Mouse (Mus musculus) adrenal gland, postnatal 10 days (tissue): ENCODE measurements at regions not wholly inside any gene's neighbourhood (a gene's known extent, or its start where the extent isn't known, plus 50 kb on each side); places are given as distances from the start of the nearest gene placed in this dataset.

Source experiments
- DNase-seq: peaks from one replicate; pipeline ENCODE4 v3.0.0; 2021; ENCODE audit warnings: mixed read lengths

DNA sequence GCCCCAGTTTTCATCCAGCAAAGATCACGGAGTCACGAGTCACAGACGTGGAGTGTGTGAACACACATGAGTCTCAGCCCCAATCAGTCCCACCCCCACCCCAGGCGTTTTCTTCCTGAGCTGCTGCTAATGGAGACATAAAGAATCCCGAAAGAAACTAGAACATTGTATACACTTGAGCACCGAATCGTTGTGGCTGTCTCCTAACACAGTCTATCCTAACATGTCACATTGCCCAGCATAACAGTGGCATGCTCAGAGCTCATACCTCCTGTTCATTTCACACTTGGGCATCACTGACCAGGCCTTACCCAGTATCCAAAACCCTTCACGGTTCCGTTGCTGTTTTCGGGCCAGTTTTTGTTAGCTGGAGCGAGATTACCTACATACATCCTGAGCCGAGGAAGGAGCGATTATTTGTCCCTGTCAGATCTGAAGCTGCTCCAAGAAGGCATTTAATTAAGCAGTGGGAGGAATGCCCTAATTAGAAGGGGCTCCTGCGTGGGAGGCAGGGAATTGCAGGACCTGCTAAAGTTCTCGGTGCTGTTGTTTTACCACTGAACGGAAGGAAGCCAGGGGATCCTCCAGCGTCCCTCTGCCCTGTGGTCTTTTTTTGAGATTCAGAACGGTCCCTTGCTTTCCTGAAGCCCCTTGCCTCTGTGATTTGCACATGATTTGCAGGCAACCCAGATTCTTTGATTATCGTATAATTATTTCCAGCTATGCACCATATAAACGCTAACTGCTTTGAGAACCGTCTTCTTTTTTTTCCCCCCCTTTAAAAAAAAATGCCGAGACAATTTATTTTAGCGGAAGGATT lies 53.4 kb upstream of the Nap1l1 start:
- no peak for DNase-seq

DNA sequence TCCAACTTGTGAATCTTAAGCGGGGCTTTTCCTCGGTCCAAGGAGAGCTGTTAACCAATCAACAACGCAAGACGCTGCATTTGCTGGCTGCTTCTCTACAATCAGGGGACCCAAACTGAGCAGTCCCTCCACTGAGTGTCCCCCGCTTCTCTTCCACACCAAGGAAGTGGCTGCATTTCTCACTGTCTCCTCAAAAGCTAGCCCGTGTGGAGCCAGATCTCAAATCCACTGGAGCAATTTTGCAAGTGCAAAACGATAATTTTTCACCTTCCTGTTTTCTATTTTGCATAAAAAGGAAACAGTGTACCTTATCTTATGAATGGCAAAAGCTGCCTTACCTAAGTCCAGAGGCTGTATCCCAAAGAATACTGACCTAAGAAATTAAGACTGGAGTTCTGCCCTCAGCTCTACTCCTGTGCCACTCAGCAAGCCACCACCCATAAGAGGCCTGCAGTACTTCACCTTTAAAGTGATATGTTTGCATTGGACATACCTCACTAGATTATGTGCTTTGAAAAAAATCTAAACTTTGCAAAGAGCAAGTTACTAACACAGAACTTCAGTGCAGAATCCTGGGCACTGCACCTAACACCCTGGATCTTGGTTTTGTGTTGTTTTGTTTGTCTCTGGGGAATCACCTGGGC lies 52.7 kb upstream of the Nap1l1 start:
- no peak for DNase-seq

DNA sequence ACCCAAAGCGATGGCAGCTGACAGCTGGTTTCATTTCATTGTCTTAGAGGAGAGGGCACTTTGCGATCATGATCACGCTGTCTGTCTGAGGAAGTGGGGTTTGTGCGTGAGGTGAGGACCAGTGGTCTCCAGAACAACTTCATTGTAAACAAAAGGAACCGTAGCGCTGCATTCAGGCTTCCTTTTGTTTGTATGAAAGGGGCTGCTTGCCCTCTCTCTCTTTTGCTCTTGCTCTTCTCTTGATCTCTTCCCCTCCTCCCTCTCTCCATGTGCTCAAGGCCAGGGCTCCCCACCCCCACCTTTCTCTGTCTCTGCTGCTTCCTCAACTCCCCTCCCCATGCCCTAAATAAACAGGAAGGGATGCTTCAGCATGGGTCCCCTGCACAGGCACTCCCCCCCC lies 51.0 kb upstream of the Nap1l1 start:
- DNase-seq, result peak; percentile 16

DNA sequence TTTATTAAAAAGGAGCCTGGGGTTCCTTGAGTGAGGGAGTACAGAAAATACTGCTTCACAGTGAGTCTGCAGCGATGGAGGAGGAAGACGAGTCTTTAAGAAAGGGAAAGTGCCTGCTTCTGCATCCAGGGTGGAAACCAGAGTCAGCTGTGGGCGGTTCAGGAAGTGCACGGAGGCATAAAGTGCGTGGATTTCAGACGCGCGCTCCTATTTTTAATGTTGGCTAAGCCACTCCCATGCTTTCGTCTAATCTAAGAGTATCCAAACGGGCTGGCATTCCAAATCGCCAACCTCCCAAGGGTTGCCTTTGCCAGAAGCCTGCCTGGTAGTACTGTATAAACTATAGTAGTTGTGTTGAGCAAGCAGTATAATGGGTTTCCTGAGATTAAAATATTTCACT lies 50.4 kb upstream of the Nap1l1 start:
- DNase-seq, result peak; percentile 42
